Comparison of ENCODE assay signal across 24 mouse cellular contexts in genomic region chr2:18833024-18833590, GRCm38 (mm10).
DNase-seq lines count a peak whose midpoint lies in the region; ATAC-seq lines count a peak whose summit lies in the region.
"Had no signal": no experiment of that assay in that cellular context is flagged by ENCODE, and none has a peak within 500 bp of the region (broad histone marks: within the 10 kb centered on the region; RNA-seq: fewer than 3 reads in every experiment).

No protein-coding gene starts in this region.

- no peaks in the 10 kb centered on the region for H3K9me3 ChIP-seq in heart, embryonic 15.5 days (replicated peaks)
- no peaks in the 10 kb centered on the region for H3K9me3 ChIP-seq in heart, embryonic 11.5 days (replicated peaks; ENCODE audit: control insufficient read depth, low read length)
- H3K9me3 ChIP-seq: embryonic facial prominence, embryonic 12.5 days; embryonic facial prominence, embryonic 15.5 days; heart, embryonic 10.5 days; hindbrain, embryonic 12.5 days; hindbrain, embryonic 15.5 days had no signal

- peak; percentile 22 for DNase-seq in heart, postnatal 4 days
- DNase-seq in heart, postnatal 25 days (ENCODE audit: low spot score): no peak
- DNase-seq: adrenal gland, adult 2 months; adrenal gland, postnatal 14 days; cerebellum, adult 11 months; cerebellum, adult 2 months; cerebellum, adult 9-11 months; cerebellum, postnatal 25 days; forebrain, postnatal 0 days; gastrocnemius, adult 2 months; gastrocnemius, postnatal 14 days; heart, adult 11 months; kidney, adult 11 months had no signal

- no peak overlapping the region for H3K9ac ChIP-seq in heart, embryonic 15.5 days
- no peak overlapping the region for H3K9ac ChIP-seq in heart, embryonic 11.5 days (ENCODE audit: low read depth, low read length)
- H3K9ac ChIP-seq: embryonic facial prominence, embryonic 12.5 days; embryonic facial prominence, embryonic 15.5 days; forebrain, postnatal 0 days; hindbrain, embryonic 12.5 days; hindbrain, embryonic 15.5 days had no signal

- H3K27me3 ChIP-seq in heart, embryonic 15.5 days: no peaks in the 10 kb centered on the region
- H3K27me3 ChIP-seq in heart, embryonic 11.5 days (ENCODE audit: control insufficient read depth, insufficient read depth, low read length): no peaks in the 10 kb centered on the region
- H3K27me3 ChIP-seq: embryonic facial prominence, embryonic 12.5 days; embryonic facial prominence, embryonic 15.5 days; hindbrain, embryonic 12.5 days; hindbrain, embryonic 15.5 days had no signal

- H3K4me2 ChIP-seq in heart, embryonic 15.5 days: no peak overlapping the region
- no peak overlapping the region for H3K4me2 ChIP-seq in heart, embryonic 11.5 days
- H3K4me2 ChIP-seq: embryonic facial prominence, embryonic 12.5 days; embryonic facial prominence, embryonic 15.5 days; hindbrain, embryonic 12.5 days; hindbrain, embryonic 15.5 days had no signal

- peaks cover 4% of the 10 kb centered on the region; the same call in 1 of the 2 replicates for H3K4me1 ChIP-seq in heart, embryonic 15.5 days (replicated peaks)
- H3K4me1 ChIP-seq in heart, embryonic 11.5 days (ENCODE audit: control insufficient read depth, insufficient read depth, low read length): no peaks in the 10 kb centered on the region
- H3K4me1 ChIP-seq: embryonic facial prominence, embryonic 12.5 days; embryonic facial prominence, embryonic 15.5 days; heart, embryonic 10.5 days; hindbrain, embryonic 12.5 days; hindbrain, embryonic 15.5 days had no signal

- intact Hi-C loops in heart, postnatal 25 days (cut with DNase I): no loop called here

- peak; percentile 78 for ATAC-seq in heart, embryonic 15.5 days (replicated peaks; ENCODE audit: insufficient number of reproducible peaks, insufficient read depth, low FRiP score, low read depth)
- ATAC-seq in heart, embryonic 11.5 days (replicated peaks; ENCODE audit: insufficient number of reproducible peaks, low FRiP score, low TSS enrichment): no peak
- ATAC-seq in megakaryocyte progenitor cell, adult 5-6 weeks (replicated peaks; ENCODE audit: poor library complexity): peak; percentile 54
- ATAC-seq in megakaryocyte-erythroid progenitor cell, adult 5-6 weeks (replicated peaks; ENCODE audit: low FRiP score, low TSS enrichment, poor library complexity, severe bottlenecking): peak; percentile 69
- ATAC-seq: CD4-positive, CD25-positive, alpha-beta regulatory T cell, adult 4 months; forebrain, embryonic 14.5 days; forebrain, postnatal 0 days had no signal

- H3K4me3 ChIP-seq in heart, embryonic 15.5 days: no peak overlapping the region
- H3K4me3 ChIP-seq in heart, embryonic 11.5 days (ENCODE audit: low read depth, low read length): no peak overlapping the region
- H3K4me3 ChIP-seq: embryonic facial prominence, embryonic 12.5 days; embryonic facial prominence, embryonic 15.5 days; gastrocnemius, adult 2 months; heart, embryonic 10.5 days; hindbrain, embryonic 12.5 days; hindbrain, embryonic 15.5 days had no signal

- WGBS in heart, embryonic 15.5 days: 42% methylated on average over 9 of the region's 9 CpGs
- WGBS in heart, embryonic 11.5 days (ENCODE audit: insufficient replicate concordance): 52% methylated on average over 9 of the region's 9 CpGs

- no peaks in the 10 kb centered on the region for H3K36me3 ChIP-seq in heart, embryonic 15.5 days
- H3K36me3 ChIP-seq in heart, embryonic 11.5 days (ENCODE audit: control insufficient read depth, insufficient read depth, low read length): no peaks in the 10 kb centered on the region
- H3K36me3 ChIP-seq: embryonic facial prominence, embryonic 12.5 days; embryonic facial prominence, embryonic 15.5 days; heart, embryonic 10.5 days; hindbrain, embryonic 12.5 days; hindbrain, embryonic 15.5 days had no signal

- 0 out of 2 replicates have a peak overlapping the region, but pooled peaks have one; percentile 5 for H3K27ac ChIP-seq in heart, embryonic 15.5 days
- H3K27ac ChIP-seq in heart, embryonic 11.5 days (ENCODE audit: low read depth, low read length): no peak overlapping the region
- H3K27ac ChIP-seq: embryonic facial prominence, embryonic 12.5 days; embryonic facial prominence, embryonic 15.5 days; gastrocnemius, adult 2 months; heart, embryonic 10.5 days; hindbrain, embryonic 12.5 days; hindbrain, embryonic 15.5 days had no signal
